Mouse (Mus musculus): Measurements from ENCODE around the gene Pde2a. TPM values are rescaled to one million over a fixed set of nuclear protein-coding genes. Genes with fewer than 3 reads are reported as not detected.

Pde2a gene
- total RNA-seq, 2 experiments from 2014 or later: 300 to 318 TPM

- no peak for TF ChIP-seq CTCF (conservative IDR thresholded peaks at IDR 0.05)
- Histone ChIP-seq H3K27ac (no peak overlapping the region), H3K4me3 (no peak overlapping the region)
- DNase-seq (ENCODE audit: low spot score in 2 of 2): no peak
These were observed 28.4 kb downstream of the Pde2a start for GRCm38 (mm10) chr7:101449855-101450254.

DNA sequence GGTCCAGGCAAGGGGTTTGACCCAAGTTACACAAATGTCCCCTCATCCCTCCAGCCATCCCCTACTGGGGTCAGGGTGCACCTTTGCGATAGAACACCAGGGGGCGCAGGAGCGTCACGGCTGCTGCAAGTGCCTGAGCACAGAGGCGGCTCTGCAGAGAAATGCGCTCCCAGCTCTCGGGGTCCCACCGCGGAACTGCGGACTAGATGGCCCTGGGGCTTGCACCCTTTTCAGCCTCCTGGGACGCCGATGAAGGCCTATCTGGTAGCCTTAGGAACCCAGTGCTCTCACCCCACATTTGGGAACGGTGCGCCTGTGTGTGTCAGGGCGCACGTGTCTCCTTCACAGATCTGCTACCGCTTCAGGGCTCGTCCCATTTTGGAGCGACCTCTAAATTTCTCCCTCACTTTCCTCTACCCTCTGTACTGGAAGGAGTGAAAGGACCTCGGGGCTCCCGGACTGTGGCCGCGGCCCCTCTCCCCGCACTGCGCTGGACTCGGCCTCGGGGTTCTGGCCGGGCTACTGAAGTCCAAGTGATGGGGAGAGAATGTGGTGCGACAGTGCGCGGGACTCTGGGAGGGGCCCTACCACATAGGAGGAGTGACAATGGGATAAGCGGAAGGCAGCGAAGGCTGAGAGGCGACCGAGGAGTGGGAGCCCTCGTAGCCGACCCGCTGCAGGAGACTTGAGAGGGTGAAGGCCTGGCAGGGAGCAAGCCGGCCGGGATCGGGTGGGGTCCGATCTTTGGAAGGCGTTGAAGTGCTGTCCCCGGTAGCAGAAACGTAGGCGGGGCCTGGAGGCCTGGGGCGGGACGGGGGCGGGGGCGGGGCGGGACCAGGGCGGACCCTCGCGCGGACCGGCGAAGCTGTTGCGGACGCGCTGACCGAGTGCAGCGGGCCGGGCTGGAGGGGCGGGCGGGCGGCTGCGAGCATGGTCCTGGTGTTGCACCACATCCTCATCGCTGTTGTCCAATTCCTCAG lies 29.2 kb downstream of the Pde2a start:
- peak overlapping the region; percentile 67 for H3K4me3 ChIP-seq
- H3K27ac ChIP-seq: peak overlapping the region; percentile 86
- TF ChIP-seq CTCF (conservative IDR thresholded peaks at IDR 0.05): peak; percentile 99
- DNase-seq (ENCODE audit: low spot score in 2 of 2): peak; percentile 74 to 95

GRCm38 (mm10) chr7:101452669-101453068 lies 31.2 kb downstream of the Pde2a start:
- DNase-seq (ENCODE audit: low spot score in 2 of 2): no peak
- Histone ChIP-seq H3K27ac (peak overlapping the region; percentile 86), H3K4me3 (peak overlapping the region; percentile 67)

DNA sequence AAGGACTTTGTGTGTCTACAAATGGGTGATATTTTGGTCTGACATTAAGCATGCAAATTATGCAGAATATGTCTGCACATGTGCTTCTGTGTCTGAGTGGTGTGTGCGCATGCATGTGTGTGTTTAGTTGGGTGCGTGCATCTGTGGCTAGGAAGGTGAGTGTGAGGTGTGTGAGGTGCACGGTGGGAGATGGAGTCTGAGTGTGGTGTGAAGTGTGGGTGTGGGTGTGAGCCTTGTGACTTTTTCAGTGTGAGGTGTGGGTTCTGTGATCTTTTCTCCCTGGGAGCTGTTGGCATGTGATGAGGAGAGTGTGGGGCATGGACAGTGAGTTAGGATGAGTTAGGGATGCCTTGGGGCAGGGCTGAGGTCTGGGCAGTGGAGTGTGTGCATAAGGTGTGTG lies 31.8 kb downstream of the Pde2a start:
- no peak for TF ChIP-seq CTCF (conservative IDR thresholded peaks at IDR 0.05)
- Histone ChIP-seq H3K4me3 (peak overlapping the region; percentile 67), H3K27ac (peak overlapping the region; percentile 86)
- no peak for DNase-seq (ENCODE audit: low spot score in 2 of 2)

More at GRCm38 (mm10) chr7:101452669-101453068, 31.2 kb downstream of the Pde2a start:
- no peak for TF ChIP-seq CTCF (conservative IDR thresholded peaks at IDR 0.05)

DNA sequence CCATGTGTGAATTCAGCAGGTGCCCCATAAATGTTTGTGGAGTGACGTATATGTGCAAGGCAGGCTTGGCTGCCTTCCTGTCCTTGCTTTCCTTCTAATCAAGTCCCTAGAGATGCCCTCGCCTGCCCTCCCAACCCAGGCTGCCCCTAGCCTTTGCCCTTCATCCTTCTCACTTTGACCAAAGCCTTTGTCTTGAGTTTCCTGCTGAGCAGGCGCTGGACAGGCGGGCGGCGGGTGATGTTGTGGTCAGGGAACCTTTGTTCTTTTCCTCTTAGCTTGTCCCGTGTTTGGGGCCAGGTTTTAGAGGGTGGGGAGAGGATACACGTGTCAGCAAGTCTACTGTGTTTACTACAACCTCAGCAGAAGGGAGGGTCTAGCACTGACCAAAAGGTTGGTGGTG lies 32.2 kb downstream of the Pde2a start:
- TF ChIP-seq CTCF (conservative IDR thresholded peaks at IDR 0.05): no peak
- DNase-seq (ENCODE audit: low spot score in 2 of 2): no peak
- Histone ChIP-seq H3K27ac (peak overlapping the region; percentile 86), H3K4me3 (peak overlapping the region; percentile 67)

DNA sequence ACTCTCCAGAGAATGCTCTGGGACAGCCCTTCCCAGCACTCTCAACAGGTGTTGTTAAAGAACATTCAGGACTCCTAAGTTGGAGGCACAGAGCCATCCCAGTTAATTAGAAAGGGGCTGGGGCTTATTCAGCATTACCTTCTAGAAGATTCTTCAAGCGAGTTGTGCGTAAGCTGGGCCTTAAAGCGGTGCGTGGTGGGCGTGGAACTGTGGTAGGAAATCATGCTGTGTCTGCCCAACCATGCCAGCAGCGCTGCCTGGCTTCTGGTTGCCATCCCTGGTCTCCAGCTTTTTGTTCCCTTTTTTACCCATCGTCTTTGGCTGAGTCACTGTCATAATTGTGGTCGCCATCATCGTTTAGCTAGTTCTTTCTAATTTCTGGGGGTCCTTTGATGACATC lies 33.0 kb downstream of the Pde2a start:
- H3K27ac ChIP-seq: peak overlapping the region; percentile 86
- DNase-seq (ENCODE audit: low spot score in 2 of 2): no peak
- no peak for TF ChIP-seq CTCF (conservative IDR thresholded peaks at IDR 0.05)
- peak overlapping the region; percentile 67; the same call in 1 of the 2 replicates for H3K4me3 ChIP-seq

GRCm38 (mm10) chr7:101455141-101455540 lies 33.6 kb downstream of the Pde2a start:
- peak overlapping the region; percentile 86 for H3K27ac ChIP-seq
- DNase-seq (ENCODE audit: low spot score in 2 of 2): no peak
- peak; percentile 26 for TF ChIP-seq CTCF (conservative IDR thresholded peaks at IDR 0.05)
- no peak overlapping the region; the same call in 1 of the 2 replicates for H3K4me3 ChIP-seq

DNA sequence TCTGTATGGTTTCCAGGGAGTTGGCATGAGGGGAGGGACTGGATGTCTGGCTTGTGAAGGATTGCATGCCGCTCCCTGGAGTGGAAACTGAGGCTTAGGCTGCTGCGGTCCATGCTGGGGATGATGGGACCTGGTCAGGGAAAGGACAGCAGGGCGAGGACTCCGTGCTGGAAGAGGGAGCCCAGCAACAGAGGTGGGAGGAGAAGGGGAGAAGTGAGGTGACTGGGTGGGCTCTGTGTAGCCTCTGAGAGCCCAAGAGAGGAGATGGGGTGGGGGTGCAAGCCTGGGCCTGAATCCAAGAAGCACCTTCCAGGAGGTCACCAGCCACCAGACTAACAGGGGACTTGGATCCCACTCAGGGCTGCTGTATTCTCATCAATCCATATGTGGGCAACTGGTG lies 34.8 kb downstream of the Pde2a start:
- Histone ChIP-seq H3K4me3 (peak overlapping the region; percentile 23), H3K27ac (peak overlapping the region; percentile 86)
- DNase-seq (ENCODE audit: low spot score in 2 of 2): no peak
- no peak for TF ChIP-seq CTCF (conservative IDR thresholded peaks at IDR 0.05)

GRCm38 (mm10) chr7:101456789-101457188 lies 35.3 kb downstream of the Pde2a start:
- Histone ChIP-seq H3K27ac (peak overlapping the region; percentile 86), H3K4me3 (peak overlapping the region; percentile 23)
- no peak for DNase-seq (ENCODE audit: low spot score in 2 of 2)
- TF ChIP-seq CTCF (conservative IDR thresholded peaks at IDR 0.05): no peak

- TF ChIP-seq CTCF (conservative IDR thresholded peaks at IDR 0.05): no peak
- H3K27ac ChIP-seq: peak overlapping the region; percentile 86
- H3K4me3 ChIP-seq: peak overlapping the region; percentile 23
- DNase-seq (ENCODE audit: low spot score in 2 of 2): peak in 1 of 2 experiments; percentile 76
These were observed 35.8 kb downstream of the Pde2a start for GRCm38 (mm10) chr7:101457283-101457682.

DNA sequence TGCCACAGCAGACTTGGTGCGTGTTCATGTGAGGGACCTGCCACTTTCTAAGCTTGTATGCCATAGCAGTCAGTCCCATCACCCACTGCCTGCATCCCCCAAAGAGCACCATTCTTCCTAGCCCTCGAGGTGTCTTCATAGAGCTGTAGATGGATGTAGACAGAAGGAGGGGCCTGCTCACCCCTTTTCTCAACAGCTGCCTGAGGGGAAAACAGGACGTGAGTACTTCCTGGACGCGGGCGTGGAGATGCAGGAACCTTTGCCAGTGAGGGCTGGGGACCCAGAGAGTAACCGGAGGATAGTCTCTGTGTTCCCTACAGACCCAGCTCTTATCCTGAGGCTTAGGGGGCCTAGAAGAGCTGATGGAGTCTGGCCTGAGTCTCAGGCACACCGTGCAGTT lies 36.3 kb downstream of the Pde2a start:
- no peak for TF ChIP-seq CTCF (conservative IDR thresholded peaks at IDR 0.05)
- peak overlapping the region; percentile 6; the same call in 1 of the 2 replicates for H3K4me3 ChIP-seq
- peak overlapping the region; percentile 86 for H3K27ac ChIP-seq
- DNase-seq (ENCODE audit: low spot score in 2 of 2): no peak

- Histone ChIP-seq H3K27ac (peak overlapping the region; percentile 86), H3K4me3 (no peak overlapping the region; the same call in 1 of the 2 replicates)
- TF ChIP-seq CTCF (conservative IDR thresholded peaks at IDR 0.05): no peak
- DNase-seq (ENCODE audit: low spot score in 2 of 2): no peak
These were observed 36.8 kb downstream of the Pde2a start for GRCm38 (mm10) chr7:101458278-101458781.

DNA sequence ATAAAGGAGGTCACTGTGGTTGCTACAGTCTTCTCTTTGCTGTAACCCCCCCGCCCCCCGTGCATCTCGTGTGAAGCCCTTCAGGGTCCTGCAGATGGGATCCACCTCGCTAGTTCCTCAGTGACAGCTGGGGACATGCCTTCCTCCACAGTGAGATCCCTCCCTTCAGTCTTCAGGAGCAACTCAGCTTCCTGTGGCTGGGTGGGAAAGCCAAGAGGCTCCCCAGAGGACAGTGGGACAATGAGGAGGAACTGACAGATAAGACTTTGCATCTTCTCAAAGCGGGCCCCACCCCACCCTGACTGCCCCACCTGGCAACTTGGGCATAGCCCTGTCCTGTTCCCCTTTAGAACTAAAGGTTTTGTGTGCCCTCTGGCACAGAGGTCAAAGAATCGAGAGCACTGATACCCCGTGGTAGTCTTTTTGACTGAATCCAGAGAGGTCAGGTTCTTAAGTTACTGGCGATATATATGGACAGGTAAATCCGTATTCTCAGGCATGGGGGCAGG lies 37.9 kb downstream of the Pde2a start:
- H3K4me3 ChIP-seq: no peak overlapping the region
- H3K27ac ChIP-seq: peak overlapping the region; percentile 86
- DNase-seq (ENCODE audit: low spot score in 2 of 2): no peak
- no peak for TF ChIP-seq CTCF (conservative IDR thresholded peaks at IDR 0.05)
